Mouse (Mus musculus) spleen, adult 2 months (tissue): ENCODE results near the gene Olfr849. TPM values are rescaled to one million over a fixed set of nuclear protein-coding genes. Genes with fewer than 3 reads are reported as not detected.

Source experiments
- DNase-seq, 2 experiments: peaks; one replicate each; pipeline versions ENCODE4 v3.0.0 to v3.0.0-alpha.2; 2012 to 2021; ENCODE audit warnings: low spot score in 2 of 2, low read depth in 1 of 2
- H3K27ac ChIP-seq: fragments of 200-500 bp; 2 replicates; pipeline ENCODE4 v1.5.1; 2012; ENCODE audit warnings: low read length, inconsistent platforms; ENCODE audit not compliant: insufficient read depth
- H3K27me3 ChIP-seq: fragments of 200-500 bp; 2 replicates; pipeline ENCODE4 v1.6.1; 2012; ENCODE audit warnings: mild to moderate bottlenecking, moderate library complexity, low read length, inconsistent platforms; ENCODE audit not compliant: control insufficient read depth, insufficient read depth
- H3K36me3 ChIP-seq: fragments of 200-500 bp; 2 replicates; pipeline ENCODE4 v1.6.1; 2012; ENCODE audit warnings: mild to moderate bottlenecking, low read length, inconsistent platforms; ENCODE audit not compliant: control insufficient read depth, insufficient read depth
- H3K4me1 ChIP-seq: fragments of 200-500 bp; 2 replicates; pipeline ENCODE4 v1.6.1; 2011; ENCODE audit warnings: inconsistent platforms; ENCODE audit not compliant: control insufficient read depth, insufficient read depth, insufficient read length
- H3K4me3 ChIP-seq: fragments of 200-500 bp; 2 replicates; pipeline ENCODE4 v1.5.1; 2011; ENCODE audit warnings: mild to moderate bottlenecking, inconsistent platforms; ENCODE audit not compliant: insufficient read depth, insufficient read length; ENCODE audit errors: extremely low read depth
- CTCF ChIP-seq: fragments of 200-500 bp; IDR thresholded peaks from 2 replicates; pipeline ENCODE4 v1.5.1; 2011; ENCODE audit warnings: mild to moderate bottlenecking, inconsistent platforms; ENCODE audit not compliant: insufficient read depth, insufficient read length, insufficient replicate concordance; ENCODE audit errors: extremely low read depth
- POLR2A ChIP-seq: fragments of 200-500 bp; IDR thresholded peaks from 2 replicates; pipeline ENCODE4 v1.6.1; 2011; ENCODE audit warnings: low read depth, low read length, inconsistent platforms
- WGBS: fragments of 180-500 bp; shearing (Covaris S2); methylation state at CpG from one replicate; pipeline ENCODE4 v1.1.7; 2018; 5-methylcytosine and 5-hydroxymethylcytosine counted together
- polyA plus RNA-seq: library from polyadenylated mRNA; depleted of rRNA; stranded (reverse); fragments of >200 nt; gene quantifications from 2 replicates; pipeline ENCODE4 v1.2.3, GENCODE M21; 2012; rRNA removed

The Olfr849 gene
- not detected in 2 replicates for polyA plus RNA-seq

GRCm38 (mm10) chr9:19439966-19440365 is at the start of gene Olfr849:
Gene Olfr849, plus strand, starts transcription at chr9:19440266.
- DNase-seq, result no peak
- no peak within 1 kb of the TSS for H3K4me3 ChIP-seq
- no peaks in the 10 kb centered on the region for H3K36me3 ChIP-seq
- TF ChIP-seq CTCF, result no peak
- no peak for TF ChIP-seq POLR2A
- H3K27ac ChIP-seq, result no peak within 1 kb of the TSS
- 84% methylated on average over 2 of the region's 2 CpGs for WGBS
- H3K4me1 ChIP-seq, result no peaks in the 10 kb centered on the region
- H3K27me3 ChIP-seq, result no peaks in the 10 kb centered on the region

- no peaks in the 10 kb centered on the region for H3K36me3 ChIP-seq
- H3K4me1 ChIP-seq, result no peaks in the 10 kb centered on the region
- H3K27ac ChIP-seq, result no peak within 1 kb of the TSS
- no peaks in the 10 kb centered on the region for H3K27me3 ChIP-seq
- H3K4me3 ChIP-seq, result no peak within 1 kb of the TSS
- no peak for TF ChIP-seq POLR2A
- TF ChIP-seq CTCF, result no peak
- no peak for DNase-seq
Measured at GRCm38 (mm10) chr9:19478148-19478547, 38.1 kb downstream of the Olfr849 start, which contains the start of gene Olfr850. Gene Olfr850, minus strand, starts transcription at chr9:19478248.

DNA sequence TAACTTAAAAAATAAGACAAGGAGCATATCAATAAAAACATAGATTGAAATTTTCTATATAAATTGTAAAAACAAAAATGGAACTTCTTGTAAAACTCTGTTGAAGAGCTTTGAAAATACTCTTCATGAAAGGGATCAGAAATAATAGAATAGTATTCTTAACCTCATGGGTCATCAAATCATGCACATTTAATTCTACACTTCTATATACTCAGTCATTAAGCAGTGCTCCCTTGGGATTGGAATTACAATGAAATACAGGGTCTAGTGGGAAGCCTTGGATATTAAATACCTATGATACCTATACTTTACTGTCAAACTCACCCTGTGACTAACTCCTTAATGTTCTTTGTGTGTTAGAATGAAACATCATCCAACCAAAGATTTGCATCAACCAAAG is 52.9 kb downstream of the Olfr849 start, which contains the start of gene Olfr851:
Gene Olfr851, plus strand, starts transcription at position 301 of the 400 bp plus-strand sequence.
- no peak for DNase-seq
- H3K27me3 ChIP-seq, result no peaks in the 10 kb centered on the region
- TF ChIP-seq CTCF (no peak), POLR2A (no peak)
- H3K27ac ChIP-seq, result no peak within 1 kb of the TSS
- no peak within 1 kb of the TSS for H3K4me3 ChIP-seq
- no peaks in the 10 kb centered on the region for H3K36me3 ChIP-seq
- H3K4me1 ChIP-seq, result no peaks in the 10 kb centered on the region

Other genes starting within 250 kb of the Olfr849 start
- gene Olfr843, start 188.3 kb upstream of the Olfr849 start, polyA plus RNA-seq, result not detected in 2 replicates
- gene Olfr844, start 123.9 kb upstream of the Olfr849 start, polyA plus RNA-seq, result not detected in 2 replicates
- gene Olfr845, start 103.8 kb upstream of the Olfr849 start, polyA plus RNA-seq, result not detected in 2 replicates
- not detected in 2 replicates for gene Olfr846, start 76.3 kb upstream of the Olfr849 start, polyA plus RNA-seq
- gene Olfr847, start 61.6 kb upstream of the Olfr849 start, polyA plus RNA-seq, result not detected in 2 replicates
- gene Olfr850, start 38.0 kb downstream of the Olfr849 start, polyA plus RNA-seq, result not detected in 2 replicates
- not detected in 2 replicates for gene Olfr851, start 53.0 kb downstream of the Olfr849 start, polyA plus RNA-seq
- not detected in 2 replicates for gene Olfr853, start 100.8 kb downstream of the Olfr849 start, polyA plus RNA-seq
- gene Olfr854, start 127.1 kb downstream of the Olfr849 start, polyA plus RNA-seq, result not detected in 2 replicates
- gene Olfr855, start 142.4 kb downstream of the Olfr849 start, polyA plus RNA-seq, result not detected in 2 replicates
- 4.9 and 5.6 TPM in 2 replicates for gene Zfp317, start 181.8 kb downstream of the Olfr849 start, polyA plus RNA-seq